Mouse (Mus musculus) kidney, embryonic 15.5 days (tissue): Measurements from ENCODE around the gene Alox5. TPM values are rescaled to one million over a fixed set of nuclear protein-coding genes. Genes with fewer than 3 reads are reported as not detected.

Source experiments
- ATAC-seq: fragments of 200-750 bp; cut with Nextera tagmentation; replicated peaks from 2 replicates; pipeline ENCODE4 v1.8.0; 2017; ENCODE audit warnings: moderate TSS enrichment; ENCODE audit not compliant: low FRiP score
- H3K27ac ChIP-seq: fragments of 300-500 bp; sonication (generic); 2 replicates; pipeline ENCODE4 v1.5.1; 2015; ENCODE audit warnings: mild to moderate bottlenecking, inconsistent platforms
- H3K27me3 ChIP-seq: fragments of 300-500 bp; sonication (generic); 2 replicates; pipeline ENCODE4 v1.6.1; 2015; ENCODE audit warnings: inconsistent platforms
- H3K36me3 ChIP-seq: fragments of 300-500 bp; sonication (generic); 2 replicates; pipeline ENCODE4 v1.6.1; 2015; ENCODE audit warnings: inconsistent platforms
- H3K4me1 ChIP-seq: fragments of 300-500 bp; sonication (generic); 2 replicates; pipeline ENCODE4 v1.6.1; 2015; ENCODE audit warnings: inconsistent platforms
- H3K4me2 ChIP-seq: fragments of 300-500 bp; sonication (generic); 2 replicates; pipeline ENCODE4 v1.6.1; 2015; ENCODE audit warnings: moderate library complexity, mild to moderate bottlenecking, inconsistent platforms
- H3K4me3 ChIP-seq: fragments of 300-500 bp; sonication (generic); replicated peaks from 2 replicates; pipeline ENCODE4 v1.5.1; 2015; ENCODE audit warnings: mild to moderate bottlenecking, inconsistent platforms
- H3K9ac ChIP-seq: fragments of 300-500 bp; sonication (generic); 2 replicates; pipeline ENCODE4 v1.6.1; 2015; ENCODE audit warnings: mild to moderate bottlenecking, inconsistent platforms
- H3K9me3 ChIP-seq: fragments of 300-500 bp; sonication (generic); replicated peaks from 2 replicates; pipeline ENCODE4 v1.6.1; 2016; ENCODE audit warnings: inconsistent platforms
- WGBS: fragments of 180-500 bp; shearing (Covaris S2); methylation state at CpG from one replicate; pipeline ENCODE4 v1.1.7; 2015; ENCODE audit warnings: mixed read lengths; 5-methylcytosine and 5-hydroxymethylcytosine counted together
- polyA plus RNA-seq: library from polyadenylated mRNA; unstranded; fragments of >200 nt; fragmentation: Nextera tagmentation; extraction: Ambion mirVana; gene quantifications from 2 replicates; pipeline ENCODE4 v1.2.1, GENCODE M21; 2015

Alox5 gene
- polyA plus RNA-seq, 1 experiment from 2014 or later, result 0.92 TPM

DNA sequence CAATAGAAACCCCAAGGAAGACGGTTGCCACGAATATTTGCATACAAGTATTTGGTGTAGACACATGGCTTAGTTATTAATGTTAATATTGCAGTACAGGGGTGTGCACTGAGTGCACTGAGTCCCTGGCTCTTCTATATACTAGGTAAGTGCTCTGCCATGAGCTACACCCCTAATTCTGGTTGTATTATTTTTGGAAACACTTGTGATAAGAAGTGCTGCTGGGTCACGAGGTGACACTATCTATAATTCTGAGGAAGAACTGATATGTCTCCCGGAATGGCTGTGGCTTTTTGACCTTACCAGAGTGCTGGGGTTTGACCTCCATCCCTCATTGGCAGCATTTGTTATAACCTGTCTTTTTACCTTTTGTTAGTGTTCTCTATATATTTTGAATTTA lies 20.1 kb downstream of the Alox5 start:
- Histone ChIP-seq H3K4me1 (no peaks in the 10 kb centered on the region), H3K4me2 (no peak overlapping the region), H3K4me3 (no peak overlapping the region), H3K27ac (no peak overlapping the region), H3K9me3 (no peaks in the 10 kb centered on the region), H3K36me3 (no peaks in the 10 kb centered on the region), H3K27me3 (no peaks in the 10 kb centered on the region), H3K9ac (no peak overlapping the region)
- WGBS, result 73% methylated on average over 4 of the region's 4 CpGs
- ATAC-seq, result no peak

DNA sequence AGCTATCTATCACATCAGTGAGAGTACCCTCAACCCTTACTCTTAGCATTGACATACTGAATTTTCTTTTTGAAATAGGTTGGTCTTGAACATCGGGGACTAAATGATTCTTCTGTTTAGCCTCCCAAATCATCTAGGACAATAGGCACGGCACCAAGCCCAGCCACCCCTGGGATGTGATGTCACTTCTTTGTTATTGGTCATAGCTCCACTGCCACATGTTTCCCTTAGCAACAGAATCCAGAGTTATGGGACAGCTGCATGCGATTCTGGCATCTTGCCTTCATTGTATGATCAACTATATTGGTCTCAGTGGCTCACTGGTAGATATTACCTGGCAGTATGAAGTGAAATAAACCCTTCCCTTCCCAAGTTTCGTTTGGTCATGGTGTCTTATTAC lies 20.5 kb downstream of the Alox5 start:
- H3K4me3 ChIP-seq, result no peak overlapping the region
- H3K9me3 ChIP-seq, result no peaks in the 10 kb centered on the region
- H3K9ac ChIP-seq, result no peak overlapping the region
- WGBS, result 74% methylated on average over 4 of the region's 4 CpGs
- no peak overlapping the region for H3K27ac ChIP-seq
- ATAC-seq, result no peak
- H3K4me1 ChIP-seq, result no peaks in the 10 kb centered on the region
- H3K36me3 ChIP-seq, result no peaks in the 10 kb centered on the region
- H3K27me3 ChIP-seq, result no peaks in the 10 kb centered on the region
- H3K4me2 ChIP-seq, result no peak overlapping the region

DNA sequence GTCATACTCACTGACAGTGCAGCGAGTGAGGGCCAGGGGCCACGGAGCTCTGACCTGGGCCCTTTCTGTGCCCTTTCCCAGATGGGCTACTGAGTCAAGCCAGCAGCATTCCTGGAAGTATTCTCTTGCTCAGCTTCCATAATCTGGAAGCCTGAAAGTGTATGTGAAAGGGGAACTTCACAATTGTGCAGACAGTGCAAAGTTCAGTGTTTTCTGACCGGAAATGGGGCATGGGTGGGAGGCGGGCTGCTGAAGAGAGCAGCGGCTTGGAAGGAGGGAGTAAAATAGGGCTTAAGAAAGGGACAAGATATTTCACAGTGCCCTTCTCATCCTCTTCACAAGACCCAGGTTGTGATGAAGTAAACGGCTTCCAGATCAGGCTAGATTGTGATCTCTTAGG lies 21.4 kb downstream of the Alox5 start:
- no peak overlapping the region for H3K4me3 ChIP-seq
- H3K27me3 ChIP-seq, result no peaks in the 10 kb centered on the region
- no peaks in the 10 kb centered on the region for H3K36me3 ChIP-seq
- no peak overlapping the region for H3K27ac ChIP-seq
- no peaks in the 10 kb centered on the region for H3K4me1 ChIP-seq
- no peaks in the 10 kb centered on the region for H3K9me3 ChIP-seq
- no peak for ATAC-seq
- H3K9ac ChIP-seq, result no peak overlapping the region
- H3K4me2 ChIP-seq, result no peak overlapping the region
- 83% methylated on average over 6 of the region's 6 CpGs for WGBS

DNA sequence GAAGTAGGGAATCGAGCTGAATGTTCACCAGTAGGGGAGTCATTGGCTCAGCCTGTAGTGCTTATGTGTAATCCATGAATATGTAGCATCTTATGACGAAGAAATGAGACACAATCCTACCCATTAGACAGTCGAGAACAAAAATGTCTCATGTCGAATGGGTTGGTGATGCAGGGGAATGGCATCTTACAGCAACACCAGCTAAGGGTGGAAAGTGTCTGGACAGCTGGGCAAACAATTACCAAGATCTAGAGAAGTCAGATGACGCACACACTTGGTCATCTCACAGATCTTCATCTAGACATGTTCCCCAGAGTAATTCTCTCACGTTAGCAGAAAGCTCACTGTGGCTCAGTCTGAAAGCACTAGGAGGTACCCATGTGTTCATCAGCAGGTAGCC lies 22.1 kb downstream of the Alox5 start:
- no peaks in the 10 kb centered on the region for H3K27me3 ChIP-seq
- H3K9me3 ChIP-seq, result no peaks in the 10 kb centered on the region
- H3K4me3 ChIP-seq, result no peak overlapping the region
- H3K27ac ChIP-seq, result no peak overlapping the region
- H3K9ac ChIP-seq, result no peak overlapping the region
- no peak for ATAC-seq
- no peaks in the 10 kb centered on the region for H3K4me1 ChIP-seq
- H3K36me3 ChIP-seq, result no peaks in the 10 kb centered on the region
- 79% methylated on average over 6 of the region's 6 CpGs for WGBS
- no peak overlapping the region for H3K4me2 ChIP-seq

DNA sequence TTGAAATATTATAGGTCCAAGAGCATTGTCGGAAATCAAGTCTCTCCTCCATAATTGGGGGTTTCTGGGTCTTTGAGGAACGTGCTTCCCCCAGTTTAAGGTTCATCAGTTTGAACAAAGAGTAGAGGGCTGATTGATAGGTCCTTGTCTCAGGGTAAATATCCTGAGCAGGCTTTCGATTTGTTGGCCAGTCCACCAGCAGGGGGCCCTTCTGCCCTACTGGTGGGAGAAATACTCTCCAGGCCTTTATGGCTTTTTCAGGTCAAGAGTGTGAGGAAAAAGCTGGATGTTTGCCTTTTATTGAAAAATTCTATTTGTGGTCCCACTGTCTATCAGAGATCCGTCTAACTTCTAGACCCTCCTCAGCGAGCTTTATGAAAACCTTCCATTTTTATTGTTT lies 32.7 kb downstream of the Alox5 start:
- 70% methylated on average over 5 of the region's 5 CpGs for WGBS
- H3K9ac ChIP-seq, result no peak overlapping the region
- no peak for ATAC-seq
- 0 out of 2 replicates have a peak, but pooled peaks cover 7% of the 10 kb centered on the region for H3K9me3 ChIP-seq
- H3K27ac ChIP-seq, result no peak overlapping the region
- no peaks in the 10 kb centered on the region for H3K36me3 ChIP-seq
- no peaks in the 10 kb centered on the region for H3K27me3 ChIP-seq
- H3K4me3 ChIP-seq, result no peak overlapping the region
- H3K4me1 ChIP-seq, result no peaks in the 10 kb centered on the region
- H3K4me2 ChIP-seq, result no peak overlapping the region

DNA sequence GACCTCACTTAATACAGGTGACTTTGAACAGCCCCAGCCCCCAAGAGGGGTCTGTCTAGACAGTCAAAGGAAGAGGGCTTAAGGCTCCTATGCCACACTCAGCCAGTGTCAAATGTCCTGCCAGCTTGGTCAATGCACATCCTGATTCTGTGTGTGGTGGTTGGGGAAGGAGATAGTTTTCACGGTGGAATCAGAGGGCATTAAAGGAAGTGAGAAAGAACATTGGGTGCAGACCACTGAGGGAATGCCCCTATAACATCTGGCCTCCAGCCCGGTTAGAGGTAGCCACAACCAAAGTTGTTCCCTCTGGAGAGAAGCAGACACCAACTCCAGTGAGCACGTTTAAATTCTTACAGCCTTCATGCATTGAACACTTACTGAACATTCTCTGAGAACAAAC lies 33.4 kb downstream of the Alox5 start:
- Histone ChIP-seq H3K27me3 (no peaks in the 10 kb centered on the region), H3K27ac (no peak overlapping the region), H3K9ac (no peak overlapping the region), H3K4me1 (no peaks in the 10 kb centered on the region), H3K4me3 (no peak overlapping the region), H3K4me2 (no peak overlapping the region), H3K36me3 (no peaks in the 10 kb centered on the region), H3K9me3 (0 out of 2 replicates have a peak, but pooled peaks cover 6% of the 10 kb centered on the region)
- 83% methylated on average over 3 of the region's 3 CpGs for WGBS
- no peak for ATAC-seq

DNA sequence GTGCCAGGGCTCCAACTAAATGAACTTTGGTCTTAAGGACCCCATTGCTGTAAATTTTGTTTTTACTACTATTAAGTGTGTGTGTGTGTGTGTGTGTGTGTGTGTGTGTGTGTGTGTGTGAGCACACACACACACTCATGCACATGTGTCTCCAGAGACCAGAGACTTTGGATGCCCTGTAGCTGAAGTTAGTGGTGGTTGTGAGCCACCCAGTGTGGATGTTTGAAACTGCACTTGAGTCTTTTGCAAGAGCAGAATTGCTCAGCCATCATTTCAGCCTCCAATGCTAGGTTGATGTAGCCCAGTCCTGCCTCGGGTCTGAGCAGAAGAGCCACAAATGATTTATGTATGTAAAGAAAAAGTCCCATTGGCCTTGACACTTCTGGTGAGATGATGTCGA lies 37.3 kb downstream of the Alox5 start:
- no peak overlapping the region for H3K4me2 ChIP-seq
- no peak overlapping the region for H3K27ac ChIP-seq
- H3K4me1 ChIP-seq, result no peaks in the 10 kb centered on the region
- no peak overlapping the region for H3K9ac ChIP-seq
- no peaks in the 10 kb centered on the region for H3K9me3 ChIP-seq
- no peak overlapping the region for H3K4me3 ChIP-seq
- ATAC-seq, result no peak
- H3K27me3 ChIP-seq, result no peaks in the 10 kb centered on the region
- 47% methylated on average over 2 of the region's 2 CpGs for WGBS
- no peaks in the 10 kb centered on the region for H3K36me3 ChIP-seq

DNA sequence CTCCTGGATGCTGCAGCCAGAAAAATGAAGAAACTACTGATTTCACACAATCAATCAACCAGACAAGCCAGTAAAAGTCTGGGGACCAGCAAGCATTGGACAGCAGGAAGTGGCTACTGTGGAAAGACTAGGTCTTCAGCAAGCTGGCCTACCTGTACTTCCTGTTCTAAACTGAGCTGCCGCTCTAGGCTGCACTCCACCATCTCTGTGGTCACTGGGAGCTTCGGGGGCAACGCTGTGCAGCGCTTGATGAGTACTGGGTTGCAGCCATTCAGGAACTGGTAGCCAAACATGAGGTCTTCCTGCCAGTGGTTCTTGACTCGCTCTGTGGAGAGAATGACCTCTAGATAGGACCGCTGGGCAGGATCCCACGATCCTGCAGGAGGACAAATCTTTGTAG lies 38.0 kb downstream of the Alox5 start:
- H3K4me3 ChIP-seq, result no peak overlapping the region
- no peak overlapping the region for H3K4me2 ChIP-seq
- no peaks in the 10 kb centered on the region for H3K9me3 ChIP-seq
- H3K27me3 ChIP-seq, result no peaks in the 10 kb centered on the region
- no peaks in the 10 kb centered on the region for H3K4me1 ChIP-seq
- H3K27ac ChIP-seq, result no peak overlapping the region
- H3K36me3 ChIP-seq, result no peaks in the 10 kb centered on the region
- no peak for ATAC-seq
- WGBS, result 86% methylated on average over 7 of the region's 7 CpGs
- H3K9ac ChIP-seq, result no peak overlapping the region

DNA sequence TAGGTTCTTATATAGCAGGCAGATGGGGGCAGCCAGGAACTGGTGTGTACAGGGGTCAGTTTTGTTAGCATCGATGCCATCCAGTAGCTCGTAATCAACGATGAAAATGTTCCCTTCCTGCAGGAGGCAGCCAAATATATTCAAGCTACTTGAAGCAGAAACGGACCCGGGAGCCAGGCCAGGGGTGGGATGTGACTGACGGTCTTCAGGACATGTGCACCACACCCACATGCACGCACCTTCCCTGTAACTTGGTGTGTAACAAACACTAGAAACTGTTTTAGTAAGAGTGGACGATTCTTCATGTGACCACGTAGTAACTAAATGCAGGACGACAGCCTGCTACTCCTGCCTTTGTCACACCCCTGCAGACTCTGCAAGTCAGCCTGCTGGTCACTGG lies 40.7 kb downstream of the Alox5 start:
- no peak overlapping the region for H3K4me3 ChIP-seq
- no peaks in the 10 kb centered on the region for H3K27me3 ChIP-seq
- no peaks in the 10 kb centered on the region for H3K36me3 ChIP-seq
- H3K27ac ChIP-seq, result no peak overlapping the region
- no peak overlapping the region for H3K9ac ChIP-seq
- no peaks in the 10 kb centered on the region for H3K4me1 ChIP-seq
- ATAC-seq, result no peak
- no peaks in the 10 kb centered on the region for H3K9me3 ChIP-seq
- WGBS, result 80% methylated on average over 10 of the region's 10 CpGs
- no peak overlapping the region for H3K4me2 ChIP-seq

DNA sequence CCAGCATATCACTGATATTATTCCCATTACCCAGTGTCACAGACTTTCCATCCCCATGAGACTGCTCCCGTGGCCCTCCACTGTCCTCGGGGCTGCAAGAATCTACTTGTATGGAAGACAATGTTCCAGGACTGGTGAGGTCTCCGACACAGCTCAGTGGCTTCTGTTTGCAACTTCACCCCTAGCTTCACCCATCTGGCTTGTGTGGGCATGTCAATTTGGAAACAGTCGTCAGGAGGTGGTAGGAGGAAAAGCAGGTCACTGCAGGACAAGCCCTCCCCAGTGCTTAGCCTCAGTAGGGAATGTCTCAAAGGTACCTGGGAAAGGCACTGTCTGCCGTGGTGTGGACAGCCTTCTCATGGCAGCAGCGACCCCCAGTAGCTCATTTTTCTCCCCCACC lies 41.3 kb downstream of the Alox5 start:
- no peak overlapping the region for H3K4me2 ChIP-seq
- no peaks in the 10 kb centered on the region for H3K27me3 ChIP-seq
- H3K4me1 ChIP-seq, result no peaks in the 10 kb centered on the region
- H3K9me3 ChIP-seq, result no peaks in the 10 kb centered on the region
- H3K36me3 ChIP-seq, result no peaks in the 10 kb centered on the region
- H3K27ac ChIP-seq, result no peak overlapping the region
- no peak for ATAC-seq
- no peak overlapping the region for H3K4me3 ChIP-seq
- 65% methylated on average over 6 of the region's 6 CpGs for WGBS
- no peak overlapping the region for H3K9ac ChIP-seq

DNA sequence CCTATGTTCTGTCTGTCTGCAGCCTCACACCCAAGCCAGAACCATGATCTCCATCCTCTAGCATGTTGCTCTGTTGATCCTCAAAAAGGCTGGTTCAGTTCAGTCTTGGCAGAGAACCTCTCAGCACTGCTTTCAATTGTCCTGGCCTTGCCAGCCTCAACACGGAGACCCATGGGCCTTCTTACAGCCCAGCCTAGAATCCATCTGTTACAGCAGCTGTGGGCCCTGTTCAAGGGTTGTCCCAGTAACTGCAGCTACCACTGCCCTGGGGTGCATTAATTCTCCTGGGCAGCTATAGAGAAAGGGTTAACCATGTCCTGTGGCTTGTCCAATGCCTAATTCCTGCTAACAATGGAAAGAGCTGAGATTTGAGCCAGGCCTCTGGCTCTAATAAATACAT lies 42.5 kb downstream of the Alox5 start:
- no peaks in the 10 kb centered on the region for H3K9me3 ChIP-seq
- H3K4me3 ChIP-seq, result no peak overlapping the region
- ATAC-seq, result no peak
- H3K27me3 ChIP-seq, result no peaks in the 10 kb centered on the region
- no peak overlapping the region for H3K27ac ChIP-seq
- no peaks in the 10 kb centered on the region for H3K4me1 ChIP-seq
- no peak overlapping the region for H3K4me2 ChIP-seq
- WGBS, result 84% methylated on average over 1 of the region's 1 CpGs
- no peaks in the 10 kb centered on the region for H3K36me3 ChIP-seq
- H3K9ac ChIP-seq, result no peak overlapping the region

DNA sequence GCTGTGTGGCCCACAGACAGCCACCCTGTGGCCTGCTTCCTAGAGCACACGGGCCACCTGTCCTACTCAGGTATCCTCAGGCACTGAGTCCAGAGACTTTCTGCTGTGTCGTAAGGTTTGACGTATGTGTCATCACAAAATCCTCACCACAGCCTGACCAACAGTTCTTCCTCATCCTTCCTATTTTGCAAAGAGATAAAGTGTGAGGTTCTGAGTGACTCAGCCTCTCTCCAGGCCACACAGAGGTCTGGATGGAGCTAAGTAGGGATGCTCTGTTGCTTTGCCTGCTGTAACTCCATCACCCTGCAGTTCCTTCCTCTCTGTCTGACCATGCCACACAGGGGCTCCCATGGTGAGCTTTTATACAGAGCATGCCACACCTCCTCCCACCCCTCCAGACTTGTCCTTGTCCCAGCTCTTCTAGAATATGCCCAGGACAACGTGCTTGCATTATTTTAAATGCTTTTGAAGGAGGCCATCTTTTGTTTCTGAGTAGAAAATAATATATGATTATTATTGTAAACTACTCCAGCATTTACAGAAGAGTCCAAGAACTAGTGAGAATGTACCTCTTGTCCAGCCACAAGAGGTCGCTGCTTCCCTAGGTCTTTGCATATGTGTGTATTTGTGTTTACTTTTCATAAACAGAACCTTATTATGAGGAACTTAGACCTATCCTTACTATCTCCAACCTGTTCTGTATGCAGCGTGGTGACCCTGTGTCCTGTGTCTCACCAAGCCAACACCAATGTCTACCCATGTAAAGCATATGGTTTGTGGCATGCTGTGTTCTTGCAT lies 43.3 kb downstream of the Alox5 start:
- H3K36me3 ChIP-seq, result no peaks in the 10 kb centered on the region
- no peak overlapping the region for H3K4me2 ChIP-seq
- no peaks in the 10 kb centered on the region for H3K9me3 ChIP-seq
- H3K4me3 ChIP-seq, result no peak overlapping the region
- 65% methylated on average over 6 of the region's 6 CpGs for WGBS
- ATAC-seq, result no peak
- no peak overlapping the region for H3K27ac ChIP-seq
- H3K9ac ChIP-seq, result no peak overlapping the region
- no peaks in the 10 kb centered on the region for H3K27me3 ChIP-seq
- no peaks in the 10 kb centered on the region for H3K4me1 ChIP-seq

DNA sequence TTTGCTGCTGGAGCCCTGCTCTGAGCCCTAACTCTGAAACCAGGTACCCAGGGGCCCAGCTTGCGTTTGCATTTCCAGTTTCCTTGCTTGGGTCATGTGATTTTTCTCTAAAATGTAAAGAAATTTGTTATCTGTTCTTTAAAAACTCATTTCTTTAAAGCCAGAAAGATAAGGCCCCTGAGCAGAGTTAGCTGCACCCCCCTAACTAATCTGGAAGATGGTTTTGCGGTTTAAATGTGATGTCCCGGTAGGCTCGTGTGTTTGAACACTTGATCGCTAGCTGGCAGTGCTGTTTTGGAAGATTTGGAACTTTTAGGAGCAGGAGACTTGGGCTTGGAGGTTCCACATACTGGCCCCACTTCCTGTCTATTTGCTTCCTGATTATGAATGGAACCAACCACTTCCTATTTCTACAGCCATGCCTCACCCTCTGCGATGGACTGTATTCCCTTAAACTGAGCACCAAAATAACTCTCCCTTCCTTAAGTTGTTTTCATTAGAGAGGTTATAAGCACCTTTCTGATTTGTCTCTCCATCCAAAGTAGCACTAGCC lies 44.9 kb downstream of the Alox5 start:
- Histone ChIP-seq H3K9me3 (no peaks in the 10 kb centered on the region), H3K4me3 (no peak overlapping the region), H3K4me1 (no peaks in the 10 kb centered on the region), H3K4me2 (no peak overlapping the region), H3K27ac (no peak overlapping the region), H3K36me3 (no peaks in the 10 kb centered on the region), H3K27me3 (no peaks in the 10 kb centered on the region), H3K9ac (no peak overlapping the region)
- WGBS, result 89% methylated on average over 6 of the region's 6 CpGs
- ATAC-seq, result no peak
